Mouse (Mus musculus) lung, embryonic 15.5 days (tissue): ENCODE measurements at regions not wholly inside any gene's neighbourhood (a gene's known extent, or its start where the extent isn't known, plus 50 kb on each side); places are given as distances from the start of the nearest gene placed in this dataset.

Experiments
- ATAC-seq: fragments of 200-750 bp; cut with Nextera tagmentation; 2 replicates; pipeline ENCODE4 v1.8.0; 2017; ENCODE audit warnings: moderate number of reproducible peaks, borderline replicate concordance; ENCODE audit not compliant: low FRiP score, low TSS enrichment; ENCODE audit errors: extremely low read depth
- H3K27ac ChIP-seq: fragments of 300-500 bp; sonication (generic); 2 replicates; pipeline ENCODE4 v1.5.1; 2015; ENCODE audit warnings: moderate library complexity, mild to moderate bottlenecking, inconsistent platforms
- H3K27me3 ChIP-seq: fragments of 300-500 bp; sonication (generic); 2 replicates; pipeline ENCODE4 v1.6.1; 2015; ENCODE audit warnings: inconsistent platforms
- H3K36me3 ChIP-seq: fragments of 300-500 bp; sonication (generic); 2 replicates; pipeline ENCODE4 v1.6.1; 2015; ENCODE audit warnings: inconsistent platforms
- H3K4me1 ChIP-seq: fragments of 300-500 bp; sonication (generic); 2 replicates; pipeline ENCODE4 v1.6.1; 2015; ENCODE audit warnings: inconsistent platforms
- H3K4me2 ChIP-seq: fragments of 300-500 bp; sonication (generic); 2 replicates; pipeline ENCODE4 v1.6.1; 2015; ENCODE audit warnings: inconsistent platforms, mild to moderate bottlenecking, moderate library complexity
- H3K4me3 ChIP-seq: fragments of 300-500 bp; sonication (generic); 2 replicates; pipeline ENCODE4 v1.5.1; 2015; ENCODE audit warnings: mild to moderate bottlenecking, inconsistent platforms
- H3K9ac ChIP-seq: fragments of 300-500 bp; sonication (generic); 2 replicates; pipeline ENCODE4 v1.6.1; 2015; ENCODE audit warnings: inconsistent platforms
- H3K9me3 ChIP-seq: fragments of 300-500 bp; sonication (generic); 2 replicates; pipeline ENCODE4 v1.6.1; 2016; ENCODE audit warnings: inconsistent platforms
- WGBS: fragments of 180-500 bp; shearing (Covaris S2); methylation state at CpG from one replicate; pipeline ENCODE4 v1.1.7; 2015; 5-methylcytosine and 5-hydroxymethylcytosine counted together

DNA sequence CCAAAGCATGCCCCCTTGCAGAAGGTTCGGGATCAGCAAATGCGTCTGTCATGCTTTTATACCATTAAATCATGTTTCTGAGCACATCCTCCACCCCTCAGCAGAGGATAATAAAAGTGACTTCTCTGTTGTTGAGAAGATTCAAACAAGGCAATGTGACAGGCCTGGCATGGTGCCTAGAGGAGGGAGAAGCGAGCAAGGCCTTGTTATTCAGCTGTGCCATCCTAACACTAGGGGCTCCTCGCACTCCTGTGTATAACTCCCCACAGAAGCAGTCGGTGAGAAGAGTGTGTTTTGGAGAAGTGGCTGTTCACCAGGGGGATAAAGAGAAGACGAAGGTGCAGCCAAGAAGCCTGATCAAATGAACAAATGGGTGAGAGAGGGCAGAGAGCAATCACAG lies 330.3 kb downstream of the Cmpk2 start:
- Histone ChIP-seq H3K27ac (no peak overlapping the region), H3K36me3 (no peaks in the 10 kb centered on the region), H3K4me3 (no peak overlapping the region), H3K9me3 (no peaks in the 10 kb centered on the region), H3K27me3 (no peaks in the 10 kb centered on the region), H3K4me1 (no peaks in the 10 kb centered on the region), H3K4me2 (no peak overlapping the region), H3K9ac (no peak overlapping the region)
- WGBS, result 62% methylated on average over 6 of the region's 6 CpGs
- no peak for ATAC-seq

DNA sequence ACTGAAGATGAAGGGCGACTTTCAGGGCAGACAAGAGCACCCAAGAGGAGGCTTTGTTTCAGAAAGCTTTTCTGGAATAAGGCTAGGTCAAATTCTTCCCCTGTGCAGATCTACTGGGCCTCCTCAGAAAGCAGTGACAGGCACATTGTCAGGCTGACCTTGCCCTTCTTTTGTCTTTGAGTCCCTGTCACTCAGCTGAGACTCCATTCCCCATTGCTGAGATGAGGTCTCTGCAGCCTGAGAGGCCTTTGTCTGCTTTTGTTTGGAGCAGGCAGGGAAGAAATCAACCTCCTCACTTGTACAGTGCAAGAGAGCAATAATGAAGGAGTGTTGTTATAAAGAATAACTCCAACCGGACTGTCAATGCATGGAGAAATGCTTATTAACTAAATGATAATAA lies 327.4 kb downstream of the Cmpk2 start:
- no peak overlapping the region for H3K4me2 ChIP-seq
- no peaks in the 10 kb centered on the region for H3K4me1 ChIP-seq
- no peaks in the 10 kb centered on the region for H3K27me3 ChIP-seq
- no peak overlapping the region for H3K27ac ChIP-seq
- no peaks in the 10 kb centered on the region for H3K36me3 ChIP-seq
- WGBS, result 80% methylated on average over 2 of the region's 2 CpGs
- ATAC-seq, result no peak
- no peak overlapping the region for H3K9ac ChIP-seq
- no peaks in the 10 kb centered on the region for H3K9me3 ChIP-seq
- H3K4me3 ChIP-seq, result no peak overlapping the region

- no peaks in the 10 kb centered on the region for H3K4me1 ChIP-seq
- no peak overlapping the region for H3K9ac ChIP-seq
- no peaks in the 10 kb centered on the region for H3K27me3 ChIP-seq
- H3K36me3 ChIP-seq, result no peaks in the 10 kb centered on the region
- WGBS, result 65% methylated on average over 10 of the region's 10 CpGs
- no peaks in the 10 kb centered on the region for H3K9me3 ChIP-seq
- H3K4me2 ChIP-seq, result no peak overlapping the region
- no peak overlapping the region for H3K27ac ChIP-seq
- no peak for ATAC-seq
- H3K4me3 ChIP-seq, result no peak overlapping the region
These were observed 320.4 kb downstream of the Cmpk2 start for GRCm38 (mm10) chr12:26789336-26789846.

DNA sequence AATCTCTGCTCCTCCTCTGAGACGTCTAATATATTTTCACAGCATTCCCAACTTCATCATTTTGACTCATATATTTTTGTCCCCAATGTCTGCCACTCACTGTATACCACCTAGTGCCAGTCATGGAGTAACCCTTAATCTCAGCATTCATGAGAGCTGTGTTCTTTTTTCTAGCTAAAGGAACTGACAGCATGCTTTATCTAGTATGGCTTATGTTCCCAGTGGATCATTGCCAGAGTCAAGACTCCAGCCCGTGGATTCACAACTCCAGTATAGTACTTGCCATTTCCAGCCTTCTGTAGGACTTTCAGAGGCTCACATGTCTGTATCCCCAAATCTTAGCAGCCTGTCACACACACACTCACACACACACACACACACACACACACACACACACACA lies 316.5 kb downstream of the Cmpk2 start:
- Histone ChIP-seq H3K4me2 (no peak overlapping the region), H3K27me3 (no peaks in the 10 kb centered on the region), H3K36me3 (no peaks in the 10 kb centered on the region), H3K4me3 (no peak overlapping the region), H3K9ac (no peak overlapping the region), H3K27ac (no peak overlapping the region), H3K4me1 (no peaks in the 10 kb centered on the region), H3K9me3 (no peaks in the 10 kb centered on the region)
- WGBS, result 61% methylated on average over 2 of the region's 2 CpGs
- ATAC-seq, result no peak

DNA sequence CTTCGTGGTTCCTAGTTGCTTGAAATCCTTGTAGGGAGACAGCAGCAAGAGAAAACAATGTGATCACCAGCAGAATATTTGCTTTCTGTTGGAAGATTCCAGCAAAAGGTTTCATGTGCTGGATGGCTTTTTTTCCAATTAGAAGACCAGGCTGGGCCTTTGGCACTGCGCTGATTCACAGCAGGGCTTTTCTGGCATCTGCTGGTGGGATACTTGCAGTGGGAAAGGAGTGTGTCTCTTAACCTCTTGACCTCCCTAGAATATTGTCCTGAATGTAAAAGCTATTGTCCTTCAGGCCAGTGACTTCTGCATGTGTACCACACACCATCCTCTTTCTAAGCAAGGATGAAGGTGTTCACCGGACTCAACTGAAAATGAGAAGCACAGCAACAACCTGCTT lies 315.4 kb downstream of the Cmpk2 start:
- Histone ChIP-seq H3K9ac (no peak overlapping the region), H3K9me3 (no peaks in the 10 kb centered on the region), H3K4me1 (no peaks in the 10 kb centered on the region), H3K27me3 (no peaks in the 10 kb centered on the region), H3K4me3 (no peak overlapping the region), H3K36me3 (no peaks in the 10 kb centered on the region), H3K4me2 (no peak overlapping the region), H3K27ac (no peak overlapping the region)
- 91% methylated on average over 3 of the region's 3 CpGs for WGBS
- ATAC-seq, result no peak

GRCm38 (mm10) chr12:26783800-26784199 lies 314.8 kb downstream of the Cmpk2 start:
- no peak overlapping the region for H3K9ac ChIP-seq
- 85% methylated on average over 3 of the region's 3 CpGs for WGBS
- no peak overlapping the region for H3K27ac ChIP-seq
- H3K4me1 ChIP-seq, result no peaks in the 10 kb centered on the region
- no peaks in the 10 kb centered on the region for H3K27me3 ChIP-seq
- no peak overlapping the region for H3K4me2 ChIP-seq
- no peak for ATAC-seq
- no peaks in the 10 kb centered on the region for H3K9me3 ChIP-seq
- no peaks in the 10 kb centered on the region for H3K36me3 ChIP-seq
- no peak overlapping the region for H3K4me3 ChIP-seq

- Histone ChIP-seq H3K9ac (no peak overlapping the region), H3K4me1 (no peaks in the 10 kb centered on the region), H3K9me3 (no peaks in the 10 kb centered on the region), H3K4me3 (no peak overlapping the region), H3K4me2 (no peak overlapping the region), H3K27me3 (no peaks in the 10 kb centered on the region), H3K36me3 (no peaks in the 10 kb centered on the region), H3K27ac (no peak overlapping the region)
- no peak for ATAC-seq
- WGBS, result 88% methylated on average over 3 of the region's 3 CpGs
These were observed 312.5 kb downstream of the Cmpk2 start for GRCm38 (mm10) chr12:26781537-26781936.

DNA sequence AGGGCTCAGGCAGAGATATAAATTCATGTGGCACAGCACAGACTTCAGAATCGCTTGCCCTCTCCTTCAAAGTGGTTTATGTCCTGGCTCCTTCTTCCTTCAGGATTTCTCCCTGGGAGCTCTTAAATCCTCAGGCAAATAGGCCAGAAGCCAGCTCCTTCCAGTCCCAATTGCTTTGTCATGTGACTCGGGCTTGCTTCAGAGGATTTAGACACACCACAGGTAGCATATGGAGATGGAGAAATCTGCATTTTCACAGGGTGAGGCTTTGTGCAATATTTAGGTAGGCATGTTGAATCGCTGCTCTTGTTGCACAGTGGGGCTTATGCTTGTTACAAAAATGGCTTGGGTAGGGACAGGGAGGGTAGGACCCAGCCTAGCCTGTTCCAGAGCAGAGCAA lies 309.8 kb downstream of the Cmpk2 start:
- no peak overlapping the region for H3K4me3 ChIP-seq
- H3K27me3 ChIP-seq, result no peaks in the 10 kb centered on the region
- H3K9me3 ChIP-seq, result no peaks in the 10 kb centered on the region
- H3K4me2 ChIP-seq, result no peak overlapping the region
- H3K4me1 ChIP-seq, result no peaks in the 10 kb centered on the region
- no peaks in the 10 kb centered on the region for H3K36me3 ChIP-seq
- no peak for ATAC-seq
- H3K9ac ChIP-seq, result no peak overlapping the region
- WGBS, result 61% methylated on average over 3 of the region's 3 CpGs
- H3K27ac ChIP-seq, result no peak overlapping the region

- no peaks in the 10 kb centered on the region for H3K9me3 ChIP-seq
- no peaks in the 10 kb centered on the region for H3K4me1 ChIP-seq
- H3K36me3 ChIP-seq, result no peaks in the 10 kb centered on the region
- H3K27ac ChIP-seq, result no peak overlapping the region
- H3K4me3 ChIP-seq, result no peak overlapping the region
- no peak overlapping the region for H3K9ac ChIP-seq
- 94% methylated on average over 1 of the region's 1 CpGs for WGBS
- no peak overlapping the region for H3K4me2 ChIP-seq
- H3K27me3 ChIP-seq, result no peaks in the 10 kb centered on the region
- no peak for ATAC-seq
These were observed 308.0 kb downstream of the Cmpk2 start for GRCm38 (mm10) chr12:26776986-26777385.

DNA sequence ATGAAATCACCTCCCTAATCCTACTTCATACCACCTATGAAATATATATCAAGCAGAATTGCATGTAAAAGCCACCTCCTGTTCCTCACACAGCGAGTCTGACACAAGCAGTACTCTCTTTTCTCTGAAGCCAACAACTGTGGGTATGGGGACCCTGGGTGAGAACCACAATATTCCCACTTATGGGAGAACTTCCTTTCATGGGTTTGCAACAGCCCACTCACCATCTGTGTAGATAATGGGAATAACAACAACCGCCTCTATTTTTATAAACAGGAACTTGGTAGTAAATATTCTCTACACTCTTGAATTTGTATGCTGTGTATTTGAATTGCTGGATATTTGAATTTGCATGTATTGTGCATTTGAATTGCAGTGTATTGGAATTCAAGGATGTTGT lies 305.0 kb downstream of the Cmpk2 start:
- Histone ChIP-seq H3K36me3 (no peaks in the 10 kb centered on the region), H3K27ac (no peak overlapping the region), H3K4me3 (no peak overlapping the region), H3K27me3 (no peaks in the 10 kb centered on the region), H3K4me2 (no peak overlapping the region), H3K9ac (no peak overlapping the region), H3K9me3 (no peaks in the 10 kb centered on the region), H3K4me1 (no peaks in the 10 kb centered on the region)
- 70% methylated on average over 2 of the region's 2 CpGs for WGBS
- ATAC-seq, result no peak

DNA sequence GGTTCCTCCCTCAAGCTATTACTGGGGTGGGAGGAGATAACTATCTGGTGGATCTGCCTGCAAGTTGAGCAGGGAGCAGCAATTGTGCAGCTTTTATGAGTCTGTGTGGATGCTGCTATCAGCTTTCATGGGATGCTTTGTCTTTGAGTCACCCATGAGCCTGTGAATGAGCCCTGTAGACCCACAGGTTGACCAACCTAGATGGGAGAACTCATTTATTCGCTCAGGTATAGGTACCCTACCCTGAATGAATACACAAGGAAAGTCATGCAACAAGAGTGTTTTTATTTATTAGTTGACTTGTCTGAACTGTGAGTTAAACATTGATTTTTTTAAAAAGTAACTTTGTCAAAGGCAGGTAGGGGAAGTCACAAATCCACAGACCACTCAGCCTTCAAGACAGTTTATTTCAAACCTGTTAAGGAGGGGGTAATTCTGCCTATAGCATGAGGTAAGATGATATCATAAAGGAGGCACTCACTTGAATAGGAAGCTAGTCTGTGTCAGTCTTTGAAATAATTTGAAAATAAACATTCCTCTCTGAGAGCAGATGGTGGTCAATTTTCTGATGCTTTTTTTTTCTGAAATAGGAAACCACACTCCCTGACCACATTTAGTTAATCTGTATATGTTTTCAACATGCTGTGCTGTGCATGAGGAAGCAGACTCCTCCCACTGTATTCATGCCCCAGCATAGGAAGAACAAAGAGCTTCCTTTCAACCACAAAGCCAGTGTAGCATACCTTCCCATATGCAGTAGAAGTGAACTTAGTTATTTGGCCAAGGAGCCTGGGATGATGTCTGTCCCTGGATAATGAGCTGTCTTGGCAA lies 302.0 kb downstream of the Cmpk2 start:
- no peaks in the 10 kb centered on the region for H3K9me3 ChIP-seq
- no peak overlapping the region for H3K4me3 ChIP-seq
- WGBS, result 82% methylated on average over 1 of the region's 1 CpGs
- H3K27ac ChIP-seq, result no peak overlapping the region
- H3K4me2 ChIP-seq, result no peak overlapping the region
- H3K4me1 ChIP-seq, result no peaks in the 10 kb centered on the region
- H3K36me3 ChIP-seq, result no peaks in the 10 kb centered on the region
- H3K27me3 ChIP-seq, result no peaks in the 10 kb centered on the region
- ATAC-seq, result no peak
- no peak overlapping the region for H3K9ac ChIP-seq

DNA sequence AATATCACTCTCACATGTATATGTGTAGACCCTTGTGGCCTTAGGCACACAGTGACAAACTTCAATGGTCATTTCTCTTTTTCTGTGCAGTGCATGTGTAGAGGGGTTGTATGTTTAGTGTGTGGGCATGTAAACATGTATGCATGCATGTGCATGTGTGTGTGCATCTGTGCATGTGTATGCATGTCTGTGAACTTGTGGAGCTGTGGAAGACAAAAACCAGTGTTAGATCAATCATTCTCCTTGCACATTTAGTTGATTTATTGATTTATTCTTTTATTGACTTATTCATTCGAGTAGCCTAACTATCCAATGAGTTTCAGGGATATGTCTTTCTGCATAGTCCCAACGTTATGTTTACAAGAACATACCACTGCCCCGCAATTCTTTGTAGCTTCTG lies 298.5 kb downstream of the Cmpk2 start:
- Histone ChIP-seq H3K9ac (no peak overlapping the region), H3K36me3 (no peaks in the 10 kb centered on the region), H3K4me3 (no peak overlapping the region), H3K27ac (no peak overlapping the region), H3K4me1 (no peaks in the 10 kb centered on the region), H3K27me3 (no peaks in the 10 kb centered on the region), H3K4me2 (no peak overlapping the region), H3K9me3 (no peaks in the 10 kb centered on the region)
- 70% methylated on average over 3 of the region's 3 CpGs for WGBS
- ATAC-seq, result no peak
